ENCODE assay signal across 9 mouse cellular contexts in the genomic region with DNA sequence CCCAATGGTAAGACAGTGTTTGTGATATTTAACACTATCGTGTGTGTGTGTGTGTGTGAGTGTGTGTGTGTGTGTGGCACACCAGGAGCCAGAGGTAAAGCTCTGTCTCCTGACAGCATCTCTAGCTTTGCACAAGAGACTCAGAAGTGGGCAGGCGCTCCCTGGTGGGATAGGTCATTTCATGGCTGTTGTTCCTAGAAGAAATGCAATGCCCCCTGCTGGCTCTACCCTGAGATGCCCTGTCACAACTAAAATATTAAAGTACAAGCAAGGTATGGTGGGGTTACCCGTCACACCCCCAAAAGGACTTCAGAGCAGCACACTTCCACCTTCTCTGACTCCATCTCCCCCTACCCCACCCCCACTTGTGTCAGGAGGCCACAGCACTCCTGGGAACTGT.
DNase-seq lines count a peak whose midpoint lies in the region; ATAC-seq lines count a peak whose summit lies in the region.
"Had no signal": no experiment of that assay in that cellular context is flagged by ENCODE, and none has a peak within 500 bp of the region (broad histone marks: within the 10 kb centered on the region; RNA-seq: fewer than 3 reads in every experiment).

No protein-coding gene starts in this region.

- DNase-seq in adrenal gland, postnatal 14 days: peak; percentile 36
- no peak for DNase-seq in adrenal gland, adult 18-20 months (ENCODE audit: low spot score in 2 of 2)
- DNase-seq in right cerebral cortex, postnatal 10 days (ENCODE audit: low spot score in 2 of 2): peak; percentile 9 to 16
- no peak for DNase-seq in right cerebral cortex, postnatal 4 days
- DNase-seq in layer of hippocampus, postnatal 25 days (ENCODE audit: extremely low spot score in 1 of 2, low spot score in 1 of 2): no peak
- DNase-seq in embryo, embryonic 11 days: no peak
- no peak for DNase-seq in cerebellum, postnatal 14 days
- DNase-seq: cerebellum, adult 11 months had no signal

- peak; percentile 79 for ATAC-seq in neutrophil, adult 5-6 weeks (ENCODE audit: extremely low read depth, insufficient number of reproducible peaks, low FRiP score, poor library complexity, severe bottlenecking)

Comparison
In these comparisons a context has a peak if more than half of its experiments do, and no peak if none do; other contexts are left out.
1. DNase-seq: peak in adrenal gland, postnatal 14 days (single experiment) and right cerebral cortex, postnatal 10 days (2 of 2); none in adrenal gland, adult 18-20 months (0 of 2), right cerebral cortex, postnatal 4 days (single experiment), layer of hippocampus, postnatal 25 days (0 of 2), embryo, embryonic 11 days (single experiment) and cerebellum, postnatal 14 days (0 of 2).